Mouse (Mus musculus): ENCODE data around the gene Fars2.

GRCm38 (mm10) chr13:36513126-36513525, 395.9 kb downstream of the Fars2 start:
- TF ChIP-seq EP300 (IDR thresholded peaks at IDR 0.05; ENCODE audit: low read depth) (no peak), CTCF (IDR thresholded peaks at IDR 0.05; ENCODE audit: low read depth) (no peak)

Measured in heart, postnatal 0 days (tissue).